Mouse (Mus musculus) ES-Bruce4 (cell line): ENCODE measurements around the gene Lcn2. TPM values are rescaled to one million over a fixed set of nuclear protein-coding genes. Genes with fewer than 3 reads are reported as not detected.
A peak's percentile ranks its signal among the peaks of the same experiment; 100 is the strongest.

Experiments
- H3K27ac ChIP-seq: 2 replicates; pipeline ENCODE4 v1.5.1; 2012; ENCODE audit warnings: low read length, inconsistent platforms; ENCODE audit not compliant: insufficient read depth
- H3K27me3 ChIP-seq: 2 replicates; pipeline ENCODE4 v1.6.1; 2012; ENCODE audit warnings: mild to moderate bottlenecking, low read length, inconsistent platforms; ENCODE audit not compliant: control insufficient read depth, poor library complexity, insufficient read depth, severe bottlenecking
- H3K36me3 ChIP-seq: 2 replicates; pipeline ENCODE4 v1.6.1; 2012; ENCODE audit warnings: inconsistent platforms, mild to moderate bottlenecking, low read length, moderate library complexity; ENCODE audit not compliant: control insufficient read depth, poor library complexity, insufficient read depth, severe bottlenecking
- H3K4me1 ChIP-seq: one replicate; pipeline ENCODE4 v1.8.1; 2011; ENCODE audit warnings: low read length; ENCODE audit not compliant: control insufficient read depth, insufficient read depth
- H3K4me3 ChIP-seq: 2 replicates; pipeline ENCODE4 v1.5.1; 2011; ENCODE audit warnings: low read depth, mild to moderate bottlenecking, low read length
- H3K9ac ChIP-seq: 2 replicates; pipeline ENCODE4 v1.6.1; 2012; ENCODE audit warnings: low read depth, mild to moderate bottlenecking, inconsistent platforms; ENCODE audit not compliant: poor library complexity, severe bottlenecking
- H3K9me3 ChIP-seq: replicated peaks from 2 replicates; pipeline ENCODE4 v1.6.1; 2012; ENCODE audit warnings: mild to moderate bottlenecking, low read length, inconsistent platforms; ENCODE audit not compliant: control insufficient read depth, poor library complexity, insufficient read depth, severe bottlenecking
- CTCF ChIP-seq: IDR thresholded peaks from one replicate; pipeline ENCODE4 v1.8.1; 2011; ENCODE audit warnings: low read depth, low read length
- EP300 ChIP-seq: IDR thresholded peaks from 2 replicates; pipeline ENCODE4 v1.6.1; 2011; ENCODE audit warnings: low read depth, low read length; ENCODE audit not compliant: insufficient read depth
- POLR2A ChIP-seq: IDR thresholded peaks from one replicate; pipeline ENCODE4 v1.8.1; 2011; ENCODE audit warnings: low read length; ENCODE audit not compliant: insufficient read depth
- polyA plus RNA-seq: library from polyadenylated mRNA; stranded (reverse); fragments of >200 nt; gene quantifications from 2 replicates; pipeline ENCODE4 v1.2.4, GENCODE M21; 2011; ENCODE audit warnings: low read depth; ENCODE audit not compliant: missing spikeins, insufficient read depth, insufficient read length

The Lcn2 gene
- polyA plus RNA-seq: not detected in 2 replicates

DNA sequence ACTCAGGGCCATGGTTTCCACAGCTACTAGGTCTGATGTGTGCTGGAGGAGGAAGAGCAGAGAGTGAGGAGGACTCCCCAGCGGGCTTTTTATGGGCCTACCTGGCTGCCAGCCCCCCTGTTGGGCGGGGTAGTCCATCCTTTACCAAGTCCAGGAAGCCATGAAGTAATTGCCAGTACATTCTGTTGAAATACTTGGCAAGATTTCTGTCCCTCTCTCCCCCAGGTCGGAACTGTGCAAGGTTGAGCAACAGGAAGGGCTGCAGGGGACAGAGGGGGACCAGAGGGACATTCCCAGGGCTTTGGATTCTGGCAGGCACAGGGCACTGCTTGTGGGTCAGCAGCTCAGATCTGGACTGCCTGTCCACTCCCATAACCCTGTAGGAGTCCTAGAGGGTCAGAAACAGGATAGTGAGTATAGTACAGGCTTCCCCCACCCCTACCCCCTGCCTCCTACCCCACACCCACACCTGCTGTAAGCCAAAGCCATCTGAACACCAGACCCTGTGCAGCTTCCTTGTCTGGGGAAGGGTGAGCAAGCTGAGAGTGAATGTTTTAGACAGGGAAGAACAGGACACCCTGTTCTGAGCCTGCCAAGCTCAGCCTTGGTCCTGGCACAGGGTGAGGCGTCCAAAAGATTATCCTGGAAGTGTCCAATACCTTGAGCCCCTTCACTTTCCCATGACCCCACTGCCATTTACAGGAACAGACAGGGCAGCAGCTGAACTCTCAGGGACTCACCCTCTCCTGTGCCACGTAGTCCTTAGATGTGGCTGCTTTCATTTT is at the start of gene Lcn2:
Gene Lcn2, minus strand, starts transcription at position 547 of the 785 bp plus-strand sequence.
- TF ChIP-seq POLR2A: no peak
- no peak for TF ChIP-seq EP300
- TF ChIP-seq CTCF: no peak
- H3K4me3 ChIP-seq: no peak within 1 kb of the TSS
- H3K9ac ChIP-seq: no peak within 1 kb of the TSS
- no peak within 1 kb of the TSS for H3K27ac ChIP-seq
- no peaks in the 10 kb centered on the region for H3K27me3 ChIP-seq
- no peaks in the 10 kb centered on the region for H3K36me3 ChIP-seq
- H3K9me3 ChIP-seq: no peaks in the 10 kb centered on the region
- H3K4me1 ChIP-seq: no peaks in the 10 kb centered on the region

GRCm38 (mm10) chr2:32437612-32438166 is 49.6 kb upstream of the Lcn2 start:
- Histone ChIP-seq H3K9ac (no peak overlapping the region), H3K36me3 (no peaks in the 10 kb centered on the region), H3K4me3 (no peak overlapping the region), H3K27me3 (no peaks in the 10 kb centered on the region), H3K4me1 (no peaks in the 10 kb centered on the region), H3K27ac (no peak overlapping the region), H3K9me3 (no peaks in the 10 kb centered on the region)
- TF ChIP-seq CTCF: no peak
- TF ChIP-seq POLR2A: no peak
- TF ChIP-seq EP300: no peak

DNA sequence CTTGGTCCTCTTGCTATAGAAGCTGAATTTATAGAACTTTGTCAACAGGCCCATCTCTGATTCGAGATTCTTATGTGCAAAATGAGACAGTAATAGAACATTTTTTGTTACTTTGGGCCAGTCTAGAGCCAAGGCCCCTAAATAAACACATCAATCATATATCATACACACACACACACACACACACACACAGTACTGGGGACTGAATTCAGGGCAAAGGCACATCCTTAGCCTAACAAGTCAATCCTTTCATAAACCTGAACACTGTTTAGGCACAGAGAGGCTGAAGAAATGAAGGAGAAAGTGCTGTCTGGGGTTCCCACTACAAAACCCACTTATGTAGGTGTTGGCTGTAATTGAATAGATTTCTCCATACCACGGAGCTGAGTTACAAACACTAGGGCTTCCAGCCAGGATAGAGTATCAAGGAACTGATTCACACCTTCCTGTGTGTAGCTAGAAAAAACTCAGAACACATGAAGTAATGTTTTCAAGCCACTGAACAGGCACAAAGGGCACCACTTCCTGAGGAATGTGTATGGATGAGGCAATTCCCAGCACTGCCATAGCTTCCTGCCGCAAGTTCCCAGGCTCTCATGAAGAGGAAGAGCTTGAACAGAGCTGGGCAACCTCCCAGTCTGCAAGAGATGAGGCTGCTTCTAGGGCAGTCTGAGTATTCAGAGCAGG is 48.8 kb upstream of the Lcn2 start:
- H3K9ac ChIP-seq: no peak overlapping the region
- TF ChIP-seq CTCF (no peak), POLR2A (no peak)
- no peaks in the 10 kb centered on the region for H3K36me3 ChIP-seq
- H3K27ac ChIP-seq: no peak overlapping the region
- H3K4me3 ChIP-seq: no peak overlapping the region
- H3K9me3 ChIP-seq: no peaks in the 10 kb centered on the region
- H3K27me3 ChIP-seq: no peaks in the 10 kb centered on the region
- no peaks in the 10 kb centered on the region for H3K4me1 ChIP-seq

DNA sequence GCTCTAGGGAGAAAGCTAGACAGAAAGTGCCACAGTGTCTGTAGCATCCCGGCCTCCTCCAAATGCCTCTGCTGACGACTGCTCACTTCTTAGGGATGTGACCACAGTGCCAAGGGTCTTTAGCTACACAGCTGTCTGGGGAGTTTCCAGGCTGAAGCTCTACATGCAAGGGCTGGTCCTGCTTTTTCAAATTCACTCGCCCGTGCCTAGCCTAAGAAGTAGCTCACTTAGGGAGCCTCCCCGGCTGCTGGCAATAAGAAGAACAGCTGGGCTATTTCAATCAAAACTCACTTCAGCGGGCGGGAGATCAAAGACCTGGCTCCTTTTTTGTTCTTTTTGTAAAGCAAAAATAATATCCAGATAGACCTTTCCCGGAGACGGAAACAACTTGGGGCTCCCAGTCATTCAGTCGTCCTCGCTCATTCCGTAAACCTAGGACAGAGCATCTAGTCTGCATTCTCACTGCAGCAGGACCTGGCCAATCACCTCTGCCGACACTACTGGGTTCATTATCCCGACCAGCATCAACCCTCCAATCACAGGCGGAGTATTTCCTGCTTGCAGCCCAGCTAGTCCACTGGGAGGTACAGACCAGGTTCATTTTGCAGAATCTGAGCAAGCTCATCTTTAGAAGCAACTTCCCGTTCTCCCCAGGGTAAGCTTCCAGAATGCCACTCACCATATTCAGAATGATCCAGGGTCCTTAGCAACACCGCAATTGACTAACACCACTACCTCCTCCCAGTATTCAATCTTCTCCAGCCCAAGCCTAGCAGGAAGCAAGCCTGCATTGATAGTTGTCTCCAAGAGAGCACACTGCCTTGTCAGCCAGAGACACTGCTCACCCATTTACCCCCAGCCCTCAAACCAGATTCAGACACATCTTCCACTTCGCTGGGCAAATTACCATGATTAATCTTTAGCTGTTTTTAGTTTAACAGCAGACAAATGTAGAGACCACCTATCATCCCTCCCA is 42.9 kb upstream of the Lcn2 start:
- no peaks in the 10 kb centered on the region for H3K4me1 ChIP-seq
- TF ChIP-seq POLR2A (no peak), EP300 (no peak), CTCF (no peak)
- H3K27me3 ChIP-seq: no peaks in the 10 kb centered on the region
- no peak overlapping the region for H3K27ac ChIP-seq
- peak overlapping the region; percentile 36 for H3K4me3 ChIP-seq
- no peaks in the 10 kb centered on the region for H3K36me3 ChIP-seq
- peak overlapping the region; percentile 29; the same call in 1 of the 2 replicates for H3K9ac ChIP-seq
- H3K9me3 ChIP-seq: no peaks in the 10 kb centered on the region

- no peaks in the 10 kb centered on the region for H3K4me1 ChIP-seq
- H3K27ac ChIP-seq: no peak overlapping the region
- H3K27me3 ChIP-seq: no peaks in the 10 kb centered on the region
- TF ChIP-seq CTCF: no peak
- no peak for TF ChIP-seq POLR2A
- TF ChIP-seq EP300: no peak
- H3K9ac ChIP-seq: no peak overlapping the region
- H3K4me3 ChIP-seq: no peak overlapping the region
- H3K36me3 ChIP-seq: no peaks in the 10 kb centered on the region
- no peaks in the 10 kb centered on the region for H3K9me3 ChIP-seq
Observed at GRCm38 (mm10) chr2:32429215-32429891, 41.3 kb upstream of the Lcn2 start.
